Mouse (Mus musculus) activated CD4-positive, CD25-positive, alpha-beta regulatory T cell (primary cell): Measurements from ENCODE around the gene Vmn2r34. TPM values are rescaled to one million over a fixed set of nuclear protein-coding genes. Genes with fewer than 3 reads are reported as not detected.

Experiments
- polyA plus RNA-seq, 2 experiments: library from polyadenylated mRNA; unstranded; fragments of 100-300 nt; shearing (Covaris generic); gene quantifications; one replicate each; pipeline ENCODE4 v1.2.1; 2017

Vmn2r34 gene
- under 1 TPM in 1 of 2 experiments, not detected in 1; 0.06 TPM for polyA plus RNA-seq

DNA sequence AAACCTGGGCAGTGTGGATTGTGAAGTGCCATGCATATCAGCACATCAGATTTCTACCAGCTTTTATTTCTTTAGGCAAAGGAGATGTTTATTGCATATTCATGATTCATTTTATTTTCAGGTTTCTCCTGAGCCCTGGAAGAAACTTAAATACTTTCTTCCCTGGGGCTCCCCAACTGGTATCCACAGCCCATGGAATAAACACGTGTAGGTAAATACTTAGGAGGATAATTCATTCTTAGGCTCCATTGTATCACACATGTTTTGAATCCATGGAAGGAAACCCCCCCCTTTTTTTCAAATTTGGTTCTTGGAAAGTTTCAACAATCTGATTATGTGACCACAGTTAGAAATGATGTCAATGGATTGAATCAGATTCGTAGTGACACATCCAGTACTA lies at the start of gene Vmn2r34:
Gene Vmn2r34, minus strand, starts transcription at position 101 of the 400 bp plus-strand sequence.

Other genes starting within 250 kb of the Vmn2r34 start
- not detected for gene Vmn2r32, start 209.5 kb downstream of the Vmn2r34 start, polyA plus RNA-seq
- gene Vmn2r33, start 122.7 kb downstream of the Vmn2r34 start, polyA plus RNA-seq = under 1 TPM in 1 of 2 experiments, not detected in 1; 0.14 TPM
- gene Vmn2r35, start 130.4 kb upstream of the Vmn2r34 start, polyA plus RNA-seq = under 1 TPM in 1 of 2 experiments, not detected in 1; 0.28 TPM
- gene Vmn2r36, start 213.0 kb upstream of the Vmn2r34 start, polyA plus RNA-seq = not detected